Mouse (Mus musculus) forebrain, embryonic 13.5 days (tissue): ENCODE measurements around the gene Foxn3. TPM values are rescaled to one million over a fixed set of nuclear protein-coding genes. Genes with fewer than 3 reads are reported as not detected.

ENCODE experiments used
- ATAC-seq: fragments of 200-750 bp; cut with Nextera tagmentation; 2 replicates; pipeline ENCODE4 v1.8.0; 2017
- H3K27ac ChIP-seq: fragments of 300-500 bp; sonication (generic); 2 replicates; pipeline ENCODE4 v1.5.1; 2015; ENCODE audit warnings: inconsistent platforms, mild to moderate bottlenecking, moderate library complexity
- H3K27me3 ChIP-seq: fragments of 300-500 bp; sonication (generic); 2 replicates; pipeline ENCODE4 v1.6.1; 2015; ENCODE audit warnings: mild to moderate bottlenecking, inconsistent platforms
- H3K36me3 ChIP-seq: fragments of 300-500 bp; sonication (generic); 2 replicates; pipeline ENCODE4 v1.6.1; 2015; ENCODE audit warnings: mild to moderate bottlenecking, inconsistent platforms; ENCODE audit not compliant: poor library complexity, severe bottlenecking
- H3K4me1 ChIP-seq: fragments of 300-500 bp; sonication (generic); 2 replicates; pipeline ENCODE4 v1.6.1; 2015; ENCODE audit warnings: inconsistent platforms
- H3K4me2 ChIP-seq: fragments of 300-500 bp; sonication (generic); 2 replicates; pipeline ENCODE4 v1.6.1; 2015; ENCODE audit warnings: inconsistent platforms, mild to moderate bottlenecking, moderate library complexity
- H3K4me3 ChIP-seq: fragments of 300-500 bp; sonication (generic); 2 replicates; pipeline ENCODE4 v1.5.1; 2015; ENCODE audit warnings: mild to moderate bottlenecking, inconsistent platforms
- H3K9ac ChIP-seq: fragments of 300-500 bp; sonication (generic); 2 replicates; pipeline ENCODE4 v1.6.1; 2015; ENCODE audit warnings: mild to moderate bottlenecking, inconsistent platforms
- H3K9me3 ChIP-seq: fragments of 300-500 bp; sonication (generic); replicated peaks from 2 replicates; pipeline ENCODE4 v1.6.1; 2016; ENCODE audit warnings: inconsistent platforms
- WGBS: fragments of 180-500 bp; shearing (Covaris S2); methylation state at CpG from one replicate; pipeline ENCODE4 v1.1.7; 2015; 5-methylcytosine and 5-hydroxymethylcytosine counted together
- polyA plus RNA-seq: library from polyadenylated mRNA; unstranded; fragments of >200 nt; fragmentation: Nextera tagmentation; extraction: Ambion mirVana; gene quantifications from 2 replicates; pipeline ENCODE4 v1.2.1, GENCODE M21; 2015

Gene Foxn3
- 79.3 and 83.5 TPM in 2 replicates for polyA plus RNA-seq

GRCm38 (mm10) chr12:99563219-99564059 is at the start of gene Foxn3:
Gene Foxn3 (minus strand): TSS chr12:99563582.
- WGBS, result under 1% methylated on average over 63 of the region's 66 CpGs

DNA sequence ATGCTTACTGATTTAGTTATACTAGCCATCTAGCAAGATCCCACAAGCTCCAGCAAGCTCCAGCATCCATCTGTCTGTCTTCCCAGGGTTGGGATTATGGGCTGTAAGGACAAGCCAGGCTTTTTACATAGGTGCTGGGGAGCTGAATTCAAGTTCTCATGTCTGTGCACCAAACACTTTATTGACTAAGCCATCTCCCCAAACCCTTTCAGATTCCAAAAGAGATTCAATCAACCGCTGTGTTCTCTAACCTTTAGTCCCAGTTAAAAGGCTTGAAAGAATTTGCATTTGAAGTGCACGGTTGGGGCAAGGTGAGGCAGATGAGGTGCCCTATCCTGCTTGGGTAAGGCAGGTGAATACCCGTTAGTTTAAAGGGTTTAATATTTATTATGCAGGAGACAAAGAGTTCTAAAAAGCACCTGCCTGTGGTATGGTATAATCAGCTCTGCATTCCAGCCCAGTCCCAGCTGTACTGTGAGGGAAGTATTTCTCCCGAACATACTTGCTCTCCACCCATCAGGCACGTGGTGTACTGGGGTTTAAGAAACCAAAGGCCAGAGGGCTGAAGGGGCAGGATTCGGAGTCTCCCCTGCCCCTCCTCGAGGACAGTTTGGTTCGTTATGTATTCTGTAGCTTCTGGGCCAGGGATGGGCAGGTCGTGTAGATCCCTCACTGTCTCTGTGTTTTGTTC is 48.9 kb upstream of the Foxn3 start:
- no peaks in the 10 kb centered on the region for H3K9me3 ChIP-seq
- H3K4me2 ChIP-seq, result no peak overlapping the region
- no peaks in the 10 kb centered on the region for H3K27me3 ChIP-seq
- H3K27ac ChIP-seq, result no peak overlapping the region
- no peak overlapping the region for H3K4me3 ChIP-seq
- ATAC-seq, result no peak
- no peak overlapping the region for H3K9ac ChIP-seq
- no peaks in the 10 kb centered on the region for H3K4me1 ChIP-seq
- no peaks in the 10 kb centered on the region for H3K36me3 ChIP-seq
- WGBS, result 38% methylated on average over 9 of the region's 9 CpGs

More at GRCm38 (mm10) chr12:99563219-99564059, at the start of gene Foxn3:
- Histone ChIP-seq H3K9ac (peak within 1 kb of the TSS; percentile 93), H3K4me3 (peak within 1 kb of the TSS; percentile 88), H3K36me3 (no peaks in the 10 kb centered on the region), H3K9me3 (no peaks in the 10 kb centered on the region), H3K4me1 (peaks cover 29% of the 10 kb centered on the region), H3K4me2 (peak within 1 kb of the TSS; percentile 72), H3K27ac (peak within 1 kb of the TSS; percentile 94), H3K27me3 (no peaks in the 10 kb centered on the region)
- peak; percentile 95 for ATAC-seq

GRCm38 (mm10) chr12:99610868-99611267 is 47.5 kb upstream of the Foxn3 start:
- Histone ChIP-seq H3K27me3 (no peaks in the 10 kb centered on the region), H3K9ac (no peak overlapping the region), H3K4me3 (no peak overlapping the region), H3K4me1 (no peaks in the 10 kb centered on the region), H3K9me3 (no peaks in the 10 kb centered on the region), H3K36me3 (no peaks in the 10 kb centered on the region), H3K4me2 (no peak overlapping the region), H3K27ac (no peak overlapping the region)
- no peak for ATAC-seq
- 92% methylated on average over 7 of the region's 7 CpGs for WGBS

DNA sequence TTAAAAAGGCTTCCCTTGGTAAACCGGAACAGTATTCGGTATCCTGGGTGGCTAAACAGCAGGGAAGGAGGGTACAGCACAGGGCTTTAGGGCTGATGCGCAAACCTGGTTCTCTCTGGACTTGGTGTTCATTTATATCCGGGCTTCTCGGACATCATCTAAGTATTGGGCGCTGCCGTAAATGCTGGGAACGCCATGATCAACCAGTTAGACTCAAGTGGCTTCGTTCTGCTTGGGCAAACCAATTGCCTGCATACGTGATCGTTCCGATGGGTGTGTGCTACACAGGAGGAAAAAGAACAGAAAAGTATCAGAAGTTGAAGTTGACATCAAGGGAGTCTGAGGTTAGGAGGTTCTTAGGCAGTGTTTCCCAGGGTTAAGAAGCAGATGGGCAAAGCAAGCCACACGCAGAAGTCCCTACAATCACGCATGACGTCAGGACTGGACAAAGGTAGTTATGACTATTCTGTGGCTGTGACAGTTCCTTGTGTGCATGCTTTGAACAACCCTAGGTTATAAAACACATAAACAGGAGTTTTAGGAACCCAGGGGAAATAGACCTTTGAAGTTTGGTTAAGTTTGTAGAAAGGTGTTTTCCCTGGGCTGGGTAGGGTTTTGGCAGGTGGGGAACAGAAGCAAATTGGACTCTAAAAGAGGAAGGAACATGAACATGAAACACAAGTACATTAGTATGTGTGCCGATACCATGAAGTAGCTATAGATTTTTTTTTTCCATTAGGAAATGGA is 46.9 kb upstream of the Foxn3 start:
- ATAC-seq, result no peak
- H3K9ac ChIP-seq, result no peak overlapping the region
- 94% methylated on average over 16 of the region's 16 CpGs for WGBS
- H3K27ac ChIP-seq, result no peak overlapping the region
- H3K36me3 ChIP-seq, result no peaks in the 10 kb centered on the region
- H3K9me3 ChIP-seq, result no peaks in the 10 kb centered on the region
- H3K4me1 ChIP-seq, result no peaks in the 10 kb centered on the region
- no peak overlapping the region for H3K4me2 ChIP-seq
- no peaks in the 10 kb centered on the region for H3K27me3 ChIP-seq
- no peak overlapping the region for H3K4me3 ChIP-seq

- H3K36me3 ChIP-seq, result no peaks in the 10 kb centered on the region
- H3K4me3 ChIP-seq, result no peak overlapping the region
- H3K27ac ChIP-seq, result no peak overlapping the region
- 83% methylated on average over 5 of the region's 5 CpGs for WGBS
- ATAC-seq, result no peak
- no peak overlapping the region for H3K9ac ChIP-seq
- H3K4me1 ChIP-seq, result no peaks in the 10 kb centered on the region
- H3K27me3 ChIP-seq, result no peaks in the 10 kb centered on the region
- no peak overlapping the region for H3K4me2 ChIP-seq
- H3K9me3 ChIP-seq, result no peaks in the 10 kb centered on the region
Measured at GRCm38 (mm10) chr12:99609643-99610042, 46.3 kb upstream of the Foxn3 start.

DNA sequence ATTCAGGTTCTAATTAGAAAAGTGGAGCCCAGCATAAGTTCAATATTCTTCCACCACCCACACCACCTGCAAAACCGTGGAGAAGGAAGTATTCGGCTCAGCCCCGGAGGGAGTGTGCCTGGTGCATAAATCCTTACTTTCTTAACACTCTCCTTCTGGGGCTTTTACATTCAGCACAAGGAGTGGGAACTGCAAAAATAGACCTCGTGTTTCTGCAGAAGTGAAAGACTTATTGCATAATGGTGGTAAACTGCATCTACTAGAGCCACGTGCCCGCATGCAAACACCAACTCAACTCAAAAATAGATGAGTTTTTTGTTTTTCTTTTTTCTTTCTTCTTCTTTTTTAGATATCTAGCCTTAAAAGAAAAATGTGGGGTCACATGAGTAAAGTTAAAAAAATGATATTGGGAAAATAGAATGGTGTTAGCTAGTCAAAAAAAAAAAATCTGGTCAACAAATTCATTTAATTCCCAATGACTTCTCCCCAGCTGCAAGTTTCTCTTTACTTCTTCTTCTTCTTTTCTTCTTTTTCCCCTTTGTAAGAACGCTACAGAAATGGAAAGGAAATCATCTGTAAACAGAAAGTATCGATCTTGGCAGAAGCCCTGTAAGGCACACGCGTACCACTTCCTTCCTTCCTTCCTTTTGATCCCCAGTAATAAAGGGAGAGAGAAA is 45.0 kb upstream of the Foxn3 start:
- Histone ChIP-seq H3K36me3 (no peaks in the 10 kb centered on the region), H3K9me3 (no peaks in the 10 kb centered on the region), H3K4me1 (no peaks in the 10 kb centered on the region), H3K27me3 (no peaks in the 10 kb centered on the region), H3K27ac (no peak overlapping the region), H3K4me2 (no peak overlapping the region), H3K4me3 (no peak overlapping the region), H3K9ac (no peak overlapping the region)
- no peak for ATAC-seq
- 90% methylated on average over 10 of the region's 10 CpGs for WGBS

DNA sequence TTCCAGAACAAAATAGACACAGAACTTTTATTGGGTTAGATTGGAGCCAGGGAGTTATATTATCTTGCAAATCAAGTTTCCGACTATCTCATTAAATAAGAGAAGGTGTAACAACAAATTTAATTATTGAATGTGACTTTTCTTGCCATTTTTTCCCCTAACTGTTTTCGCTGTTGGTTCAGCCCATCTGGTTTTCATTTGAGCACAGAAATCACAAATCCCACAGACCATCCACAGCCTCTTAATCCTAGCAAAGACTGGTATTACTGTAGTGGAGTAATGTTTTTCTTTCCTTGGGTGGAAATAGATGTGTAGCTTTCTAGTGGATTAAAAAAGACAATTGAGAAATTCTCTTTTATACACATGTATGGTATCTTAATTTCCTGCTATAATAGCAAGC is 40.0 kb upstream of the Foxn3 start:
- 84% methylated on average over 2 of the region's 2 CpGs for WGBS

DNA sequence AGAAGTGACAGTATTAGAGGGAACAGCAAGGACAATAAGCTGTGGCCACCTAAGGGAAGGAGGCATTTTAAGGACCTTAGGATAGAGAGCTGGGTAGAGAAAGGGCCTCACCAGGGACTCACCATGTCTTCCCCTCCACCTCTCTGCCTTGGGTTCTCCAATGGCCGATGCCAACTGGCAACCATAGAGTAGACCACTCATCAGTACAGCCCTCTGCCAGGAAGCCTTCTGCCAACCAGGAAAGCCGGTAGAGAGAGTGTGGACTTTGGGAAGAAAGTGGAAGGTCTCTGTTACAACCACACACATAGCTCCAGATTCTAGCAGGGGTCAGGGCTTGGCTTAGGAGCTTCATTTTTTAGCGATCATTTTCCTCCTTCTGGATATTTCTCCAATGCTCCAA is 38.5 kb upstream of the Foxn3 start:
- Histone ChIP-seq H3K4me3 (no peak overlapping the region), H3K27me3 (no peaks in the 10 kb centered on the region), H3K36me3 (no peaks in the 10 kb centered on the region), H3K9me3 (no peaks in the 10 kb centered on the region), H3K4me1 (peaks cover 11% of the 10 kb centered on the region; the same call in 1 of the 2 replicates), H3K9ac (no peak overlapping the region), H3K4me2 (no peak overlapping the region), H3K27ac (no peak overlapping the region)
- ATAC-seq, result no peak
- 92% methylated on average over 3 of the region's 3 CpGs for WGBS

More for the DNA sequence above, 40.0 kb upstream of the Foxn3 start:
- ATAC-seq, result no peak
- Histone ChIP-seq H3K9ac (no peak overlapping the region), H3K9me3 (no peaks in the 10 kb centered on the region), H3K4me3 (no peak overlapping the region), H3K27ac (no peak overlapping the region), H3K36me3 (no peaks in the 10 kb centered on the region), H3K4me1 (peaks cover 11% of the 10 kb centered on the region; the same call in 1 of the 2 replicates), H3K27me3 (no peaks in the 10 kb centered on the region), H3K4me2 (no peak overlapping the region)

- Histone ChIP-seq H3K4me1 (peaks cover 11% of the 10 kb centered on the region; the same call in 1 of the 2 replicates), H3K36me3 (no peaks in the 10 kb centered on the region), H3K27me3 (no peaks in the 10 kb centered on the region), H3K4me3 (no peak overlapping the region), H3K27ac (no peak overlapping the region), H3K9ac (no peak overlapping the region), H3K4me2 (no peak overlapping the region), H3K9me3 (no peaks in the 10 kb centered on the region)
- WGBS, result 61% methylated on average over 8 of the region's 8 CpGs
- ATAC-seq, result no peak
Measured at GRCm38 (mm10) chr12:99601392-99601791, 38.0 kb upstream of the Foxn3 start.

- no peak for ATAC-seq
- H3K27me3 ChIP-seq, result no peaks in the 10 kb centered on the region
- H3K4me3 ChIP-seq, result no peak overlapping the region
Measured at GRCm38 (mm10) chr12:99599606-99600005, 36.2 kb upstream of the Foxn3 start.

GRCm38 (mm10) chr12:99596397-99596796 is 33.0 kb upstream of the Foxn3 start:
- Histone ChIP-seq H3K9ac (no peak overlapping the region), H3K27me3 (no peaks in the 10 kb centered on the region), H3K4me2 (no peak overlapping the region), H3K4me3 (no peak overlapping the region), H3K27ac (no peak overlapping the region), H3K9me3 (peaks cover 4% of the 10 kb centered on the region; the same call in 1 of the 2 replicates), H3K36me3 (no peaks in the 10 kb centered on the region), H3K4me1 (peaks cover 7% of the 10 kb centered on the region; the same call in 1 of the 2 replicates)
- ATAC-seq, result no peak
- WGBS, result 94% methylated on average over 2 of the region's 2 CpGs

More at GRCm38 (mm10) chr12:99599606-99600005, 36.2 kb upstream of the Foxn3 start:
- H3K4me1 ChIP-seq, result peaks cover 11% of the 10 kb centered on the region; the same call in 1 of the 2 replicates
- H3K4me2 ChIP-seq, result no peak overlapping the region
- H3K36me3 ChIP-seq, result no peaks in the 10 kb centered on the region
- no peaks in the 10 kb centered on the region for H3K9me3 ChIP-seq
- H3K9ac ChIP-seq, result no peak overlapping the region
- 61% methylated on average over 7 of the region's 7 CpGs for WGBS
- H3K27ac ChIP-seq, result no peak overlapping the region
